Mouse (Mus musculus) cerebellum, adult 9-11 months (tissue): Measurements from ENCODE around the gene Npat.

ENCODE experiments used
- DNase-seq: peaks from one replicate; pipeline ENCODE4 v3.0.0; 2022

The Npat gene

DNA sequence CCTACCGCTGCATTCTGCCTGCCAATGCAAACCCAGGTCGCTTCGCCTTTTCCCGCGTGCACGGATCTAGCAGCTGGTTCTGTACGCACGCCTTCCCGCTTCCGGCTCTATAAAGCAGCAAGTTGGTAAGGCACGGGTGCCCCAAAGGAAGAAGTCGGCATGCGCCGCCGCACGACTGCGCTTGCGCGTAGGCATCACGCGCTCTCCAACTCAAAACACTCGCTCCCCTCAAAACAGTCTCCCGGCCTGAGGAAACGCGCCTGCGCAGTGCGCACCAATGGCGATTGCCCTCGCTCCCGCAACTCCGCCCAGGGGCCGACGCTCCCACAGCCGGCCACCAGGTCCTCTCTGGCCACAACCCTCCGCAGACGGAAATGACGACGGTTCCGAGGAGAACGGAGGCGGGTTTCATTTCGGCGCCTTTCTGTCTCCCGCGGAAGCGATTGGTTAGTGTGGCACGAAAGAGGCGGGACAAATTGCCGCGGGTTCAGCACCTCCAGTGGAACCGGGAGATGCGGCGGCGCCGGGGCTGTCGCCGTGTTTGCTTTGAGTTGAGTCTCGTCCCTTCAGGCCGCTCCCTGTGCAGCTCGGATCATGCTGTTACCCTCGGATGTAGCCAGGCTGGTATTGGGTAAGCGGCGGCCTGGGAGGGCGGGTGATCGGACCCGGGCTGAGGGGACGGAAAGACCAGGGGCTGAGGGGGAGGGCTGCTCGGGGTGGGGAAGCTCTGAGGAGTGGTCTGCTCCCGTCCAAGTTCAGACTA, at the start of gene Npat, which contains the start of gene Atm:
Npat (plus strand) TSS at position 490 of the 763 bp plus-strand sequence.
Atm (minus strand) TSS at position 183 of the 763 bp plus-strand sequence.
- DNase-seq, result peak; percentile 100

- no peak for DNase-seq
Measured at GRCm38 (mm10) chr9:53508053-53508452, 28.8 kb upstream of the Npat start.

DNA sequence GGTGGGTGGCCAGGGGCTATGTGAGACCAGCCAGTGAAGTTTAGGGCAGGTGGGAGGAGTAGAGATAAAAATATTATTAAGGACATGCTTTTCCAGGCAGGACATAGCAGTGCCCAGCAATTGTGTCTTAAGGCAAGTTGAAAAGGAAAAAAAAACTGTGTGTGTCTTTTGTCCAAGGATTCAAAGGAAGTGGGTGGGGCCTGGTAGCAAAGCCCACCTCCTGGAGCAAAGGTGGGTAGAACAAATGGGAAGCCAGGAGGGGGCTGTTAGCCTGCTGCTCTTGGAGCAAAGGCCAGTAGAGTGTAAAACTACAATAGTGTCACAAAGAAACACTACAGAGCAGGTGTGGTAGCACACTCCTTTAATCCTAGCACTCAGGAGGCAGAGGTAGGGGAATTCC, 22.8 kb upstream of the Npat start:
- DNase-seq, result no peak

GRCm38 (mm10) chr9:53517373-53518009, 19.4 kb upstream of the Npat start:
- DNase-seq, result no peak

GRCm38 (mm10) chr9:53535416-53536320, 1.2 kb upstream of the Npat start:
- peak; percentile 17 for DNase-seq

- no peak for DNase-seq
Measured at GRCm38 (mm10) chr9:53537336-53537965, 604 bp downstream of the Npat start.

DNA sequence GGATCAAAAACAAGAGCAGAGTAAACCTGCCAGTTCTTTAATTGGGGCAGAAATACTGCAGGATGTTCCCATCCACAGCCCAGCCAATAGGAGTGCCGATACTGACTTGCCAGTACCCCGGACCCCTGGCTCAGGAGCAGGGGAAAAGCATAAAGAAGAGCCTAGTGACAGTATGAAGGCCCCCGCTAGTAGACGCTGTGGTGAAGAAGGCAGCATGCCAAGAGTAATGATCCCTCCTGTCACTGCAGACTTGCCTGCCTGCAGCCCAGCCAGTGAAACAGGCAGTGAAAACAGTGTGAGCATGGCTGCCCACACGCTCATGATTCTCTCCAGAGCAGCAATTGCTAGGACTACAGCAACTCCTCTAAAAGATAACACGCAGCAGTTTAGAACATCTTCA, 33.8 kb downstream of the Npat start:
- DNase-seq, result peak; percentile 37

DNA sequence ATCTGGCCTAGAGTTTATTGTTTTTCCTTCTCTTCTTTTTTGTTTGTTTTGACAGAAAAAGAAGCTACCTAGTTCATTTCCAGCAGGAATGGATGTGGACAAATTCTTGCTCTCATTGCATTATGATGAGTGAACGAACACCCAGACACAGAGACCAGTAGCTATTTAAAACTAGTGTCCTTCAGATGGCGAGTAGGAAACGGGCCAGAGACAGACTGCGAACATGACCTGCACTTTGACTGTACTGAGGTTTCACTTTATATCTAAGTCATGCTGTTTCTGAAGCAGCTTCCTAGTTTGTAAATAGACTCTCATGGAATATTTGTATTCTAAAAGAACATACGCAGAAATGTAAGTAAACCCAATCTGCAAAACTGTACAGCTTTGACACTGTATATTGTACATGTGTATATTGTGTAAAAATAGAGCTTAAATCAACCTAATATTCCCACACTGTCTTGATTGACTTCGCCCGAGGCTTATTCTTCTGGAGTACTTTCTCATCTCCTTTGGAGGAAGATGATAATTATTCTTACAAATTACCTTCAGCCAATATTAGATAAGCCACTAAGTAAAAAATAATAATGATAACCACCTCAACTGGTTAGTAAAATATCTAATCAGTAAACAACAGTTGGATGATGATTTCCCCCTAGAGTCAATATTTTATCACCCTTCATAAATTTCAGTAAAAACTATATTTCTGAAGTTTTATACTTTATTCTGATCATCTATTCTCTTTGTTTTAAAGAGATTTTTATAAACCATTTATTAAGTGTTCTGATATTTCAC, 35.9 kb downstream of the Npat start:
- no peak for DNase-seq

GRCm38 (mm10) chr9:53575721-53576120, 38.9 kb downstream of the Npat start:
- DNase-seq, result no peak

DNA sequence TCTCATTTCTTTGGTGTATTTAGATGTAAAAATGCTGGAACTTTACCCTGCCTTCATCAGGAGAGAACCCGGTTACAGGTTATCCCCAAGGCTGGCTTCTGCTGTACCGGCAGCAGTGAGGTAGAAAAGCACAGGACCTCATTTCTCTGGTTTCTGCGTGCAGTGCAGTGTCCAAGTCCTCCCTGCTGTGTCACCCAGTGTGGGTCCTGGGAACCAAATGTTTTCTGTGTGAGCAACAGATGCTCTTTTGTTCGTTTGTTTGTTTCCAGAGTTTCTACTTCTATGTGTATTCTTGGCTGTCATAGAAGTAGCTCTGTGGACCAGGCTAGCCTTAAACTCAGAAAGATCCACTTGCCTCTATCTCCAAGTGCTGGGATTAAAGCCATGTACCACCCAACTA, 45.0 kb downstream of the Npat start:
- DNase-seq, result peak; percentile 69

- DNase-seq, result no peak
Measured at GRCm38 (mm10) chr9:53594764-53595163, 57.9 kb downstream of the Npat start.

GRCm38 (mm10) chr9:53596971-53597600, 60.2 kb downstream of the Npat start:
- DNase-seq, result no peak

- no peak for DNase-seq
Measured at GRCm38 (mm10) chr9:53598631-53599030, 61.8 kb downstream of the Npat start.

DNA sequence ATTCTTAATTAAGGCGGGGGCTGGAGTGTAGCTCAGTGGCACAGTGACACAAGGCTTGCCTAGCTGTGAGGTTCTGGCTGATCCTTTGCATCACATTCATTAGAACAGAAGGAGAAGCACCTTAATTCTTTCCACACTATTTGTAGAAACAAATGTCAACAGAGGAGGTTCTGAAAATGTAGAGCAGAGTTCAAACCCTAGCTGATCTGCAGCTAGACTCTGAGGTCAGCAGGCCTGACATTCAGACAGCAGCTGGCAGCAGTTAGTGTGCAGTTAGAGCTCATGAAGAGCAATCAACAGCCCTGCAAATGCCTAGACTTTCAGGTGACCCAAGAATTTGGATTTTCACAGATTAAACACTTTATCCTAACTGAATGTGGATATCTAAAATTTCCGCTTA, 64.7 kb downstream of the Npat start:
- DNase-seq, result no peak

DNA sequence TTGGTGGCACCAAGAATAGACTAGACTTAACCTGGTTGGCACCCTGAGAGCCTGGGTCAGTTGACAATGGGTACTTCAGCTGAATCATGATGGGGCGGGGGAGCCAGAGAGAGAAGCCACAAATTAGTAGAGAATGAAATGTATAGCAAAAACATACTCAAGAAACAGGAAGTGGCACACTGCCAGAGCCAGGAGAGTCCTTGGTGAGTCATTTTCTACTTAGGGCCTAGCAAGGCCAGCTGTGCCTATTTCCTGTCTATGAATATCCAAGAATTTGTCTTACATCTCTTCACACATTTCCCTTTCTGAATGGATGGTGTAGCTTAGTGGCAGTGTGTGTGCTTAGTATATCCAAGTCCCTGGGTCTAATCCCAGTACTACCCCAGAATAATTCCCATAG, 66.5 kb downstream of the Npat start:
- no peak for DNase-seq

- DNase-seq, result no peak
Measured at GRCm38 (mm10) chr9:53603849-53604248, 67.0 kb downstream of the Npat start.

- DNase-seq, result no peak
Measured at GRCm38 (mm10) chr9:53604954-53605353, 68.1 kb downstream of the Npat start.

- no peak for DNase-seq
Measured at GRCm38 (mm10) chr9:53607192-53607591, 70.3 kb downstream of the Npat start.

DNA sequence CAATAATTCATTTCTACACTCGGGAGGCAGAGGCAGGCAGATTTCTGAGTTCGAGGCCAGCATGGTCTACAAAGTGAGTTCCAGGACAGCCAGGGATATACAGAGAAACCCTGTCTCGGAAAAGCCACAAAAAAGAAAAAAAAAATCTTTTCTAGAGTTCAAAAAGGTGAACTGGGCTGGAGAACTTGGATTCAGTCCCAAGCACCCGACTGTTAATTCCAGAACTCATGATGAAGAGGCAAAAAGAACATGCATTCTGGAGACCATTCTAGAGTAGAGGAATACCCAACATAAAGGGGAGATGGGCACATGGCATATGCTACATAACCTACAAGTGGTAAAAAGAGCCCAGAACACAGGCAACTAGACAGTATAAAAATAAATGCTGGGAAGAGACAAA, 71.0 kb downstream of the Npat start:
- DNase-seq, result no peak

- DNase-seq, result no peak
Measured at GRCm38 (mm10) chr9:53609306-53609967, 72.6 kb downstream of the Npat start.
